Mouse (Mus musculus): Measurements from ENCODE around the gene Ick. TPM values are rescaled to one million over a fixed set of nuclear protein-coding genes. Genes with fewer than 3 reads are reported as not detected.
"Not testable (repeated sequence)": the region's sequence is repeated elsewhere in the genome, so short reads cannot be mapped to it uniquely, and the experiment has no call there.

The Ick gene
- polyA plus RNA-seq, 1 experiment from 2014 or later, result 36.2 TPM

- peaks cover 2% of the 10 kb centered on the region; the same call in 1 of the 2 replicates for H3K36me3 ChIP-seq
- WGBS, result 87% methylated on average over 2 of the region's 2 CpGs
- peaks cover 16% of the 10 kb centered on the region for H3K4me1 ChIP-seq (replicated peaks)
- no peaks in the 10 kb centered on the region for H3K27me3 ChIP-seq
- no peaks in the 10 kb centered on the region for H3K9me3 ChIP-seq
- no peak for ATAC-seq (ENCODE audit: low FRiP score, low read depth)
- H3K27ac ChIP-seq (replicated peaks), result no peak overlapping the region
- H3K4me2 ChIP-seq, result no peak overlapping the region
- H3K4me3 ChIP-seq, result no peak overlapping the region
- H3K9ac ChIP-seq, result no peak overlapping the region
These were observed 70.1 kb downstream of the Ick start for GRCm38 (mm10) chr9:78179071-78179470.

GRCm38 (mm10) chr9:78182474-78182873, 73.5 kb downstream of the Ick start, which contains the start of gene Gsta4:
TSS of gene Gsta4 (plus strand) at chr9:78182774.
- not testable (repeated sequence) for H3K27me3 ChIP-seq; H3K9me3 ChIP-seq; H3K36me3 ChIP-seq; ATAC-seq (ENCODE audit: low FRiP score, low read depth); H3K4me3 ChIP-seq; H3K4me1 ChIP-seq (replicated peaks); H3K9ac ChIP-seq; H3K27ac ChIP-seq (replicated peaks); H3K4me2 ChIP-seq
- WGBS, result 95% methylated on average over 4 of the region's 7 CpGs

GRCm38 (mm10) chr9:78185686-78186085, 76.7 kb downstream of the Ick start:
- Histone ChIP-seq H3K36me3 (no peaks in the 10 kb centered on the region), H3K9me3 (no peaks in the 10 kb centered on the region), H3K4me1 (replicated peaks) (peaks cover 3% of the 10 kb centered on the region), H3K4me2 (no peak overlapping the region), H3K4me3 (no peak overlapping the region), H3K9ac (no peak overlapping the region), H3K27me3 (0 out of 2 replicates have a peak, but pooled peaks cover 10% of the 10 kb centered on the region), H3K27ac (replicated peaks) (no peak overlapping the region)
- ATAC-seq (ENCODE audit: low FRiP score, low read depth), result no peak
- 90% methylated on average over 9 of the region's 9 CpGs for WGBS

- no peak overlapping the region for H3K4me2 ChIP-seq
- 87% methylated on average over 8 of the region's 8 CpGs for WGBS
These were observed 79.9 kb downstream of the Ick start for GRCm38 (mm10) chr9:78188910-78189309.

GRCm38 (mm10) chr9:78190651-78191634, 82.0 kb downstream of the Ick start:
- Histone ChIP-seq H3K4me3 (peak overlapping the region; percentile 38), H3K9me3 (no peaks in the 10 kb centered on the region), H3K27ac (replicated peaks) (no peak overlapping the region), H3K36me3 (no peaks in the 10 kb centered on the region), H3K4me1 (replicated peaks) (peaks cover 19% of the 10 kb centered on the region), H3K9ac (0 out of 2 replicates have a peak overlapping the region, but pooled peaks have one; percentile 18), H3K27me3 (0 out of 2 replicates have a peak, but pooled peaks cover 10% of the 10 kb centered on the region), H3K4me2 (peak overlapping the region; percentile 63)
- WGBS, result 2% methylated on average over 19 of the region's 19 CpGs
- ATAC-seq (ENCODE audit: low FRiP score, low read depth), result peak; percentile 43; the same call in 1 of the 2 replicates

More at GRCm38 (mm10) chr9:78188910-78189309, 79.9 kb downstream of the Ick start:
- H3K4me1 ChIP-seq (replicated peaks), result peaks cover 19% of the 10 kb centered on the region
- 0 out of 2 replicates have a peak, but pooled peaks cover 10% of the 10 kb centered on the region for H3K27me3 ChIP-seq
- H3K4me3 ChIP-seq, result no peak overlapping the region
- H3K36me3 ChIP-seq, result no peaks in the 10 kb centered on the region
- no peak overlapping the region for H3K27ac ChIP-seq (replicated peaks)
- no peak for ATAC-seq (ENCODE audit: low FRiP score, low read depth)
- H3K9me3 ChIP-seq, result no peaks in the 10 kb centered on the region
- no peak overlapping the region for H3K9ac ChIP-seq

- Histone ChIP-seq H3K9ac (0 out of 2 replicates have a peak overlapping the region, but pooled peaks have one; percentile 18), H3K9me3 (no peaks in the 10 kb centered on the region), H3K4me3 (peak overlapping the region; percentile 38), H3K4me2 (peak overlapping the region; percentile 63), H3K27me3 (0 out of 2 replicates have a peak, but pooled peaks cover 10% of the 10 kb centered on the region), H3K4me1 (replicated peaks) (peaks cover 19% of the 10 kb centered on the region), H3K36me3 (no peaks in the 10 kb centered on the region), H3K27ac (replicated peaks) (no peak overlapping the region)
- ATAC-seq (ENCODE audit: low FRiP score, low read depth), result peak; percentile 60
- under 1% methylated on average over 18 of the region's 18 CpGs for WGBS
These were observed 82.7 kb downstream of the Ick start for GRCm38 (mm10) chr9:78191736-78192135.

GRCm38 (mm10) chr9:78193902-78194597, 85.1 kb downstream of the Ick start:
- peaks cover 19% of the 10 kb centered on the region for H3K4me1 ChIP-seq (replicated peaks)
- 51% methylated on average over 9 of the region's 9 CpGs for WGBS
- no peak overlapping the region for H3K4me2 ChIP-seq

GRCm38 (mm10) chr9:78195034-78195433, 86.0 kb downstream of the Ick start:
- no peak overlapping the region for H3K4me3 ChIP-seq
- H3K27me3 ChIP-seq, result 0 out of 2 replicates have a peak, but pooled peaks cover 4% of the 10 kb centered on the region
- no peak overlapping the region for H3K27ac ChIP-seq (replicated peaks)
- no peaks in the 10 kb centered on the region for H3K9me3 ChIP-seq
- no peaks in the 10 kb centered on the region for H3K36me3 ChIP-seq
- no peak for ATAC-seq (ENCODE audit: low FRiP score, low read depth)
- peaks cover 19% of the 10 kb centered on the region for H3K4me1 ChIP-seq (replicated peaks)
- 80% methylated on average over 11 of the region's 11 CpGs for whole genome bisulfite sequencing
- no peak overlapping the region for H3K4me2 ChIP-seq
- no peak overlapping the region for H3K9ac ChIP-seq

More at GRCm38 (mm10) chr9:78193902-78194597, 85.1 kb downstream of the Ick start:
- Histone ChIP-seq H3K9me3 (no peaks in the 10 kb centered on the region), H3K27me3 (0 out of 2 replicates have a peak, but pooled peaks cover 10% of the 10 kb centered on the region), H3K9ac (no peak overlapping the region), H3K27ac (replicated peaks) (no peak overlapping the region), H3K4me3 (no peak overlapping the region), H3K36me3 (no peaks in the 10 kb centered on the region)
- 0 out of 2 replicates have a peak, but pooled peaks have one; percentile 13 for ATAC-seq (ENCODE audit: low FRiP score, low read depth)

- Histone ChIP-seq H3K27ac (replicated peaks) (no peak overlapping the region), H3K9ac (no peak overlapping the region), H3K4me2 (no peak overlapping the region), H3K36me3 (no peaks in the 10 kb centered on the region), H3K4me3 (no peak overlapping the region), H3K9me3 (no peaks in the 10 kb centered on the region), H3K4me1 (replicated peaks) (no peaks in the 10 kb centered on the region), H3K27me3 (no peaks in the 10 kb centered on the region)
- 93% methylated on average over 9 of the region's 9 CpGs for WGBS
- ATAC-seq (ENCODE audit: low FRiP score, low read depth), result no peak
These were observed 88.8 kb downstream of the Ick start for GRCm38 (mm10) chr9:78197801-78198200.

GRCm38 (mm10) chr9:78204194-78204593, 95.2 kb downstream of the Ick start:
- ATAC-seq (ENCODE audit: low FRiP score, low read depth), result no peak
- WGBS, result 91% methylated on average over 6 of the region's 6 CpGs

GRCm38 (mm10) chr9:78208956-78209355, 100.0 kb downstream of the Ick start:
- no peaks in the 10 kb centered on the region for H3K36me3 ChIP-seq
- ATAC-seq (ENCODE audit: low FRiP score, low read depth), result no peak
- WGBS, result 77% methylated on average over 4 of the region's 4 CpGs

More at GRCm38 (mm10) chr9:78204194-78204593, 95.2 kb downstream of the Ick start:
- H3K4me2 ChIP-seq, result no peak overlapping the region
- no peak overlapping the region for H3K27ac ChIP-seq (replicated peaks)
- no peaks in the 10 kb centered on the region for H3K9me3 ChIP-seq
- no peaks in the 10 kb centered on the region for H3K4me1 ChIP-seq (replicated peaks)
- H3K27me3 ChIP-seq, result no peaks in the 10 kb centered on the region
- no peaks in the 10 kb centered on the region for H3K36me3 ChIP-seq
- no peak overlapping the region for H3K9ac ChIP-seq
- H3K4me3 ChIP-seq, result no peak overlapping the region

More at GRCm38 (mm10) chr9:78208956-78209355, 100.0 kb downstream of the Ick start:
- H3K9me3 ChIP-seq, result no peaks in the 10 kb centered on the region
- H3K4me3 ChIP-seq, result no peak overlapping the region
- H3K4me1 ChIP-seq (replicated peaks), result no peaks in the 10 kb centered on the region
- H3K27me3 ChIP-seq, result no peaks in the 10 kb centered on the region
- no peak overlapping the region for H3K27ac ChIP-seq (replicated peaks)
- H3K9ac ChIP-seq, result no peak overlapping the region
- H3K4me2 ChIP-seq, result no peak overlapping the region

Data from hindbrain, embryonic 15.5 days (tissue).